ENCODE assay signal across 8 mouse cellular contexts in genomic region chr9:63377270-63378142, GRCm38 (mm10). TPM values are rescaled to one million over a fixed set of nuclear protein-coding genes. Genes with fewer than 3 reads are reported as not detected.
DNase-seq lines count a peak whose midpoint lies in the region; ATAC-seq and TF ChIP-seq lines count a peak whose summit lies in the region.

Map2k5 (minus strand) TSS chr9:63377902.

- peak; percentile 98 for ATAC-seq in forebrain, postnatal 0 days
- peak; percentile 95 for ATAC-seq in lung, embryonic 16.5 days (ENCODE audit: low read depth)

- H3K9me3 ChIP-seq in MEL (replicated peaks; ENCODE audit: insufficient read depth, low read length), result no peaks in the 10 kb centered on the region
- H3K9me3 ChIP-seq in forebrain, postnatal 0 days (ENCODE audit: low read length), result no peaks in the 10 kb centered on the region
- no peaks in the 10 kb centered on the region for H3K9me3 ChIP-seq in lung, embryonic 16.5 days (ENCODE audit: control insufficient read depth, low read length)

- H3K9ac ChIP-seq in MEL (ENCODE audit: control insufficient read depth, low read depth, low read length, poor library complexity, severe bottlenecking), result peak within 1 kb of the TSS; percentile 96
- H3K9ac ChIP-seq in forebrain, postnatal 0 days, result peak within 1 kb of the TSS; percentile 95
- peak within 1 kb of the TSS; percentile 88 for H3K9ac ChIP-seq in lung, embryonic 16.5 days (ENCODE audit: low read length)

- peak; percentile 95 for DNase-seq in MEL (ENCODE audit: low read depth, low spot score)
- DNase-seq in cerebellum, adult 2 months, result peak; percentile 94 to 96
- peak; percentile 93 for DNase-seq in forebrain, postnatal 0 days
- peak; percentile 93 for DNase-seq in heart, postnatal 4 days
- DNase-seq in layer of hippocampus, adult 9-10 months (ENCODE audit: low spot score), result peak; percentile 86
- peak; percentile 88 for DNase-seq in ovary, postnatal 10 days (ENCODE audit: low spot score)
- peak; percentile 88 to 92 for DNase-seq in thymus, postnatal 10 days (ENCODE audit: low spot score in 2 of 2)

- peak; percentile 68 to 87; a peak in 3 of 4 replicates for TF ChIP-seq POLR2A in MEL (IDR thresholded peaks at IDR 0.05; ENCODE audit: control insufficient read depth in 1 of 2, insufficient read depth in 1 of 2, low read depth in 1 of 2, low read length in 2 of 2, poor library complexity in 1 of 2)
- peak; percentile 59; the same call in 1 of the 2 replicates for TF ChIP-seq POLR2A in cerebellum, adult 2 months (IDR thresholded peaks at IDR 0.05; ENCODE audit: borderline replicate concordance, insufficient read depth, low read length)

- peaks cover under 1 to 16% of the 10 kb centered on the region in 2 experiments; a peak in 3 of 4 replicates for H3K4me1 ChIP-seq in MEL (ENCODE audit: control insufficient read depth in 1 of 2, insufficient read depth in 2 of 2, low read length in 2 of 2)
- peaks cover 10% of the 10 kb centered on the region for H3K4me1 ChIP-seq in cerebellum, adult 2 months (ENCODE audit: control insufficient read depth, insufficient read depth, low read length)
- peaks cover 19% of the 10 kb centered on the region for H3K4me1 ChIP-seq in forebrain, postnatal 0 days (ENCODE audit: insufficient read depth)
- peaks cover 24% of the 10 kb centered on the region for H3K4me1 ChIP-seq in lung, embryonic 16.5 days (replicated peaks; ENCODE audit: control insufficient read depth, insufficient read depth, low read length)

- no peaks in the 10 kb centered on the region for H3K27me3 ChIP-seq in MEL (ENCODE audit: control insufficient read depth in 1 of 2, insufficient read depth in 2 of 2, low read length in 2 of 2)
- H3K27me3 ChIP-seq in cerebellum, adult 2 months (ENCODE audit: control insufficient read depth, insufficient read depth, low read length), result no peaks in the 10 kb centered on the region
- H3K27me3 ChIP-seq in forebrain, postnatal 0 days (ENCODE audit: insufficient read depth, low read length), result no peaks in the 10 kb centered on the region
- no peaks in the 10 kb centered on the region for H3K27me3 ChIP-seq in lung, embryonic 16.5 days (ENCODE audit: control insufficient read depth, insufficient read depth, low read depth, low read length)

- WGBS in cerebellum, adult 2 months, result 1% methylated on average over 58 of the region's 58 CpGs
- 2% methylated on average over 58 of the region's 58 CpGs for WGBS in forebrain, postnatal 0 days
- WGBS in lung, embryonic 16.5 days, result 1% methylated on average over 56 of the region's 58 CpGs

- H3K4me2 ChIP-seq in forebrain, postnatal 0 days (ENCODE audit: low read depth), result peak within 1 kb of the TSS; percentile 93
- H3K4me2 ChIP-seq in lung, embryonic 16.5 days (ENCODE audit: low read depth, low read length), result peak within 1 kb of the TSS; percentile 89

- H3K36me3 ChIP-seq in MEL (ENCODE audit: control insufficient read depth in 1 of 2, insufficient read depth in 2 of 2, low read length in 2 of 2), result peaks cover 0 to 16% of the 10 kb centered on the region in 2 experiments; a peak in 2 of 4 replicates
- no peaks in the 10 kb centered on the region for H3K36me3 ChIP-seq in forebrain, postnatal 0 days (ENCODE audit: insufficient read depth)
- no peaks in the 10 kb centered on the region; the same call in 1 of the 2 replicates for H3K36me3 ChIP-seq in lung, embryonic 16.5 days (ENCODE audit: control insufficient read depth, insufficient read depth, low read length)

- H3K4me3 ChIP-seq in MEL (ENCODE audit: control insufficient read depth in 1 of 2, insufficient read depth in 1 of 2, low read depth in 2 of 2, low read length in 2 of 2), result peak within 1 kb of the TSS; percentile 93 to 98
- H3K4me3 ChIP-seq in cerebellum, adult 2 months (replicated peaks; ENCODE audit: insufficient read depth, low read depth, low read length), result peak within 1 kb of the TSS; percentile 91
- peak within 1 kb of the TSS; percentile 89 for H3K4me3 ChIP-seq in forebrain, postnatal 0 days (ENCODE audit: low read depth, low read length)
- peak within 1 kb of the TSS; percentile 75 for H3K4me3 ChIP-seq in lung, embryonic 16.5 days (ENCODE audit: low read length)

- no peak for TF ChIP-seq CTCF in MEL (IDR thresholded peaks at IDR 0.05 in 2 of 3, conservative IDR thresholded peaks at IDR 0.05 in 1 of 3; ENCODE audit: control insufficient read depth in 1 of 3, insufficient read depth in 1 of 3, low read depth in 2 of 3, low read length in 3 of 3, poor library complexity in 1 of 3, severe bottlenecking in 1 of 3)
- no peak for TF ChIP-seq CTCF in cerebellum, adult 2 months (IDR thresholded peaks at IDR 0.05; ENCODE audit: borderline replicate concordance, insufficient read depth, low read depth, low read length)
- TF ChIP-seq CTCF in forebrain, postnatal 0 days (IDR thresholded peaks at IDR 0.05; ENCODE audit: low read depth), result no peak

- peak within 1 kb of the TSS; percentile 81 for H3K27ac ChIP-seq in MEL (ENCODE audit: control insufficient read depth, low read depth, low read length)
- peak within 1 kb of the TSS; percentile 88 for H3K27ac ChIP-seq in cerebellum, adult 2 months (ENCODE audit: insufficient read depth, low read length)
- H3K27ac ChIP-seq in forebrain, postnatal 0 days (ENCODE audit: low read depth, low read length), result peak within 1 kb of the TSS; percentile 81
- peak within 1 kb of the TSS; percentile 43 for H3K27ac ChIP-seq in lung, embryonic 16.5 days (ENCODE audit: low read length)

- no peak for TF ChIP-seq RAD21 in MEL (IDR thresholded peaks at IDR 0.05; ENCODE audit: low read depth, low read length)

- H3K79me2 ChIP-seq in MEL (ENCODE audit: control insufficient read depth, insufficient read depth, low read length, poor library complexity), result peaks cover 14% of the 10 kb centered on the region

- TF ChIP-seq EP300 in MEL (IDR thresholded peaks at IDR 0.05; ENCODE audit: low read depth in 1 of 2, low read length in 2 of 2), result peak in 1 of 2 experiments; percentile 60; a peak in 2 of 4 replicates

TF ChIP-seq in MEL, 35 proteins besides CTCF, POLR2A, EP300 and RAD21 (continues in another document):
- peak; percentile 84 for TF ChIP-seq KAT2A (conservative IDR thresholded peaks at IDR 0.05; ENCODE audit: low read depth, low read length)
- peak; percentile 88 for TF ChIP-seq MYB (IDR thresholded peaks at IDR 0.05; ENCODE audit: low read depth, low read length)
- TF ChIP-seq GABPA (IDR thresholded peaks at IDR 0.05; ENCODE audit: low read depth, low read length), result no peak
- no peak for TF ChIP-seq JUND (IDR thresholded peaks at IDR 0.05; ENCODE audit: low read depth, low read length)
- peak; percentile 76; the same call in 1 of the 2 replicates for TF ChIP-seq MXI1 (IDR thresholded peaks at IDR 0.05; ENCODE audit: low read depth, low read length)
- TF ChIP-seq ZKSCAN1 (IDR thresholded peaks at IDR 0.05; ENCODE audit: low read depth, low read length), result no peak
- TF ChIP-seq TAL1 (IDR thresholded peaks at IDR 0.05; ENCODE audit: low read length), result no peak
- TF ChIP-seq HCFC1 (IDR thresholded peaks at IDR 0.05; ENCODE audit: low read depth, low read length), result peak; percentile 97
- no peak for TF ChIP-seq USF1 (IDR thresholded peaks at IDR 0.05; ENCODE audit: low read depth, low read length)
- no peak for TF ChIP-seq CHD2 (IDR thresholded peaks at IDR 0.05; ENCODE audit: low read length)
- TF ChIP-seq ZMIZ1 (IDR thresholded peaks at IDR 0.05; ENCODE audit: low read depth, low read length), result no peak
- peak; percentile 43; the same call in 1 of the 2 replicates for TF ChIP-seq NRF1 (IDR thresholded peaks at IDR 0.05; ENCODE audit: insufficient read depth, low read depth, low read length, poor library complexity, severe bottlenecking)
- TF ChIP-seq ZC3H11A (IDR thresholded peaks at IDR 0.05; ENCODE audit: low read depth, low read length), result no peak
- no peak; the same call in 1 of the 2 replicates for TF ChIP-seq ZNF384 (IDR thresholded peaks at IDR 0.05; ENCODE audit: low read depth, low read length)
- TF ChIP-seq CHD1 (IDR thresholded peaks at IDR 0.05; ENCODE audit: low read depth, low read length), result no peak
- TF ChIP-seq E2F4 (IDR thresholded peaks at IDR 0.05; ENCODE audit: borderline replicate concordance, low read depth, low read length), result no peak
- no peak; the same call in 1 of the 2 replicates for TF ChIP-seq MAZ (IDR thresholded peaks at IDR 0.05; ENCODE audit: low read depth, low read length)
- TF ChIP-seq USF2 (IDR thresholded peaks at IDR 0.05; ENCODE audit: borderline replicate concordance in 1 of 2, insufficient read depth in 1 of 2, low read depth in 1 of 2, low read length in 2 of 2), result no peak
- peak; percentile 58; the same call in 1 of the 2 replicates for TF ChIP-seq POLR2AphosphoS2 (IDR thresholded peaks at IDR 0.05; ENCODE audit: low read length)
- TF ChIP-seq GATA1 (IDR thresholded peaks at IDR 0.05; ENCODE audit: low read depth, low read length), result no peak
- peak; percentile 92 for TF ChIP-seq SIN3A (IDR thresholded peaks at IDR 0.05; ENCODE audit: low read length)
- TF ChIP-seq MYC (IDR thresholded peaks at IDR 0.05; ENCODE audit: low read depth, low read length), result 0 out of 2 replicates have a peak, but pooled peaks have one; percentile 44
- TF ChIP-seq TBP (IDR thresholded peaks at IDR 0.05; ENCODE audit: low read depth, low read length), result peak; percentile 68
- TF ChIP-seq POLR2AphosphoS5 (IDR thresholded peaks at IDR 0.05; ENCODE audit: borderline replicate concordance, low read depth, low read length), result no peak
- peak; percentile 56; the same call in 1 of the 2 replicates for TF ChIP-seq MAX (IDR thresholded peaks at IDR 0.05; ENCODE audit: low read length)
- TF ChIP-seq UBTF (IDR thresholded peaks at IDR 0.05; ENCODE audit: borderline replicate concordance, insufficient read depth, low read depth, low read length), result 0 out of 2 replicates have a peak, but pooled peaks have one; percentile 75
- TF ChIP-seq MEF2A (IDR thresholded peaks at IDR 0.05; ENCODE audit: extremely low read depth, insufficient replicate concordance, low read depth, low read length, poor library complexity, severe bottlenecking), result no peak
- TF ChIP-seq SMC3 (IDR thresholded peaks at IDR 0.05; ENCODE audit: low read depth, low read length), result no peak
- TF ChIP-seq BHLHE40 (IDR thresholded peaks at IDR 0.05; ENCODE audit: borderline replicate concordance, low read depth, low read length), result peak; percentile 26; the same call in 1 of the 2 replicates

RNA-seq across cellular contexts. Expression of gene Map2k5, which starts in this region (rescaled TPM):
- total RNA-seq in MEL (2012; rRNA removed), result 8.7 and 9.6 TPM in 2 replicates
- polyA plus RNA-seq in MEL (2012; ENCODE audit: insufficient read depth in 1 of 2, insufficient read length in 2 of 2, low read depth in 1 of 2, low replicate concordance in 2 of 2, missing spikeins in 1 of 2), result 10 to 100 TPM in 1 of 2 experiments, not detected in 1; 29.1 TPM
- 36.2 and 38.4 TPM in 2 replicates for polyA plus RNA-seq in cerebellum, adult 2 months (2012; rRNA removed)
- 16.4 and 21.1 TPM in 2 replicates for total RNA-seq in forebrain, postnatal 0 days (2014; rRNA removed)
- 33.1 and 37.7 TPM in 2 replicates for polyA plus RNA-seq in forebrain, postnatal 0 days (2015; fragmentation: Nextera tagmentation; extraction: Ambion mirVana)
- 10 to 100 TPM; 26.0 to 26.2 TPM for total RNA-seq in heart, postnatal 4 days (2021)
- 27.3 and 28.3 TPM in 2 replicates for polyA plus RNA-seq in lung, embryonic 16.5 days (2015; fragmentation: Nextera tagmentation; extraction: Ambion mirVana)

Comparison
In these comparisons a context has a peak if more than half of its experiments do, and no peak if none do; other contexts are left out.
1. Peak in every context shown above with its lines: DNase-seq, ATAC-seq, H3K4me3 ChIP-seq and H3K27ac ChIP-seq.